Mouse (Mus musculus) lung, embryonic 15.5 days (tissue): Measurements from ENCODE around the gene Scn1b. TPM values are rescaled to one million over a fixed set of nuclear protein-coding genes. Genes with fewer than 3 reads are reported as not detected.

Experiments
- ATAC-seq: fragments of 200-750 bp; cut with Nextera tagmentation; 2 replicates; pipeline ENCODE4 v1.8.0; 2017; ENCODE audit warnings: moderate number of reproducible peaks, borderline replicate concordance; ENCODE audit not compliant: low FRiP score, low TSS enrichment; ENCODE audit errors: extremely low read depth
- H3K27ac ChIP-seq: fragments of 300-500 bp; sonication (generic); 2 replicates; pipeline ENCODE4 v1.5.1; 2015; ENCODE audit warnings: moderate library complexity, mild to moderate bottlenecking, inconsistent platforms
- H3K27me3 ChIP-seq: fragments of 300-500 bp; sonication (generic); 2 replicates; pipeline ENCODE4 v1.6.1; 2015; ENCODE audit warnings: inconsistent platforms
- H3K36me3 ChIP-seq: fragments of 300-500 bp; sonication (generic); 2 replicates; pipeline ENCODE4 v1.6.1; 2015; ENCODE audit warnings: inconsistent platforms
- H3K4me1 ChIP-seq: fragments of 300-500 bp; sonication (generic); 2 replicates; pipeline ENCODE4 v1.6.1; 2015; ENCODE audit warnings: inconsistent platforms
- H3K4me2 ChIP-seq: fragments of 300-500 bp; sonication (generic); 2 replicates; pipeline ENCODE4 v1.6.1; 2015; ENCODE audit warnings: inconsistent platforms, mild to moderate bottlenecking, moderate library complexity
- H3K4me3 ChIP-seq: fragments of 300-500 bp; sonication (generic); 2 replicates; pipeline ENCODE4 v1.5.1; 2015; ENCODE audit warnings: mild to moderate bottlenecking, inconsistent platforms
- H3K9ac ChIP-seq: fragments of 300-500 bp; sonication (generic); 2 replicates; pipeline ENCODE4 v1.6.1; 2015; ENCODE audit warnings: inconsistent platforms
- H3K9me3 ChIP-seq: fragments of 300-500 bp; sonication (generic); 2 replicates; pipeline ENCODE4 v1.6.1; 2016; ENCODE audit warnings: inconsistent platforms
- WGBS: fragments of 180-500 bp; shearing (Covaris S2); methylation state at CpG from one replicate; pipeline ENCODE4 v1.1.7; 2015; 5-methylcytosine and 5-hydroxymethylcytosine counted together
- polyA plus RNA-seq: library from polyadenylated mRNA; unstranded; fragments of >200 nt; fragmentation: Nextera tagmentation; extraction: Ambion mirVana; gene quantifications from 2 replicates; pipeline ENCODE4 v1.2.1, GENCODE M21; 2015

Gene Scn1b
- polyA plus RNA-seq, 1 experiment from 2014 or later = 1.8 TPM

- Histone ChIP-seq H3K9me3 (no peaks in the 10 kb centered on the region), H3K27ac (no peak overlapping the region), H3K4me1 (peaks cover 21% of the 10 kb centered on the region), H3K4me2 (no peak overlapping the region), H3K27me3 (no peaks in the 10 kb centered on the region), H3K4me3 (no peak overlapping the region), H3K9ac (no peak overlapping the region), H3K36me3 (no peaks in the 10 kb centered on the region)
- WGBS = 86% methylated on average over 8 of the region's 8 CpGs
- ATAC-seq = no peak
Observed at GRCm38 (mm10) chr7:31079670-31080069, 47.1 kb downstream of the Scn1b start.

DNA sequence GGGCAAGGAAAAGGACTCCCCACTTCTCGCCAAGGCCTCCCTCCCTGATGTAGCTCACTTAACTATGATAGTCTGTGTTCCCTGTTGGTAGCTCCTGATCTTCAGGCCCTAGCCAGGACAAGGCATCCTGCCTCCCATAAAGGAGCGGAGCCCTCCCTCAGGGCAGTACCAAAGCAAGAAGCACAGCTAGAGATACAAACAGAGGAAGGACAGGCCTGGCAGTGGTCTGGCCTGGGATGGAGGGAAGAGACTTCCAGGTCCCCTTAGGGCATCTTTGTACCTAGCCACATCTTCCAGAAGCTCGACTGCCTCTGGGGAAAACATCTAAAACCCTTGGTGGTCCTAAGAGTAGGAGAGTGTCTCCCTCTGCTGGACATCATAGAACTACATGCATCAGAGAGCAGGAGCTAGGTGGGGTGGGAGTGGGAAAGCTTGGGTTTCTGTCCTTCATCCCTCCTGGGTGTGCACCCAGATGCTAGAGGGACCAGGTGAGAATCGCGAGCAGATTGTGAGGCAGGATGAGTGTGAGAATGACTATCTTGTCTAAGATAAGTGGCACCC is 48.8 kb downstream of the Scn1b start:
- Histone ChIP-seq H3K4me2 (no peak overlapping the region), H3K9me3 (no peaks in the 10 kb centered on the region), H3K9ac (no peak overlapping the region), H3K27me3 (no peaks in the 10 kb centered on the region), H3K36me3 (no peaks in the 10 kb centered on the region), H3K4me3 (no peak overlapping the region), H3K27ac (no peak overlapping the region), H3K4me1 (peaks cover 22% of the 10 kb centered on the region)
- WGBS = 34% methylated on average over 5 of the region's 5 CpGs
- 0 out of 2 replicates have a peak, but pooled peaks have one; percentile 19 for ATAC-seq

DNA sequence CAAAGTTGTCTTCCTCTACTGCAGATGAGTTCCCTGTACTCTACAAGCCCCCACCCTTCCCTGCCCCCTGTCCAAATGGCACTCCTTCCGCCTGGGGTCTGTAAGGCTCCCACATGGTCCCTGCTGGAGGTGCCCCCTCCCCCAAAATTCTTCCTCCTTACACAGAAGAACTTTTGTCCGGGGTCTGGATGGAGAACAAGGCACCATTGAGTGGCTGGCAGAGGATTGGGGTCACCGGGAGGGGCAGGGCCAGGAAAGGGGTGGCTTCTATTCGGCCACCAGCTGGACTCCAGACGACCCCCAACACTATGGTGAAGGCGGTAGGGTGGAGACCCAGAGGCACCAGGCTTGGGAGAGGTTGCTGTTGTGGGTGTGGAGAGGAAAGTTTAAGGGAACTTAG is 49.3 kb downstream of the Scn1b start:
- H3K4me2 ChIP-seq = no peak overlapping the region
- peaks cover 25% of the 10 kb centered on the region for H3K4me1 ChIP-seq
- no peaks in the 10 kb centered on the region for H3K9me3 ChIP-seq
- no peaks in the 10 kb centered on the region for H3K27me3 ChIP-seq
- 45% methylated on average over 6 of the region's 6 CpGs for WGBS
- H3K27ac ChIP-seq = no peak overlapping the region
- H3K36me3 ChIP-seq = no peaks in the 10 kb centered on the region
- H3K4me3 ChIP-seq = no peak overlapping the region
- no peak for ATAC-seq
- H3K9ac ChIP-seq = no peak overlapping the region

DNA sequence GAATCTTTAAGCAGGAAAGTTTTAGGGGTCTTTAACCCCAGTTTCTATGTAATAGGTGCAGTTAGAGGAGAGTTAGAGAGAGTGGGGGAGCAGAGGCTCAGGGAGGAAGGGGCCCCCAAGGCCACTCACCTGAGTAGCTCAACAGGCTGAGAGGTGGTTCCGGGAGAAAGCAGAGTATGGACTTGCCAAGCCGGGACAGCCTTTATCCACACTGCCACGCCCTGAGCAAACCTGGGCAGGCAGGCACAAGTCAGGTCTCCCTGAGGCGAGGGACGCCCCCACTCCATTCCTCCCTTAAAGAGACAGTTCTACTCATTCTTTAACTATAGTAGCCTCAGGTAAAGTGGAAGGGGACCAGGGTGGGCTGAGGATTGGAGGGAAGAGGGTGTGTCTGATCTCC is 50.3 kb downstream of the Scn1b start, which contains the start of gene Fxyd3:
Fxyd3 (minus strand) TSS at position 213 of the 400 bp plus-strand sequence.
- Histone ChIP-seq H3K4me3 (peak within 1 kb of the TSS; percentile 20), H3K27me3 (no peaks in the 10 kb centered on the region), H3K9me3 (no peaks in the 10 kb centered on the region), H3K36me3 (no peaks in the 10 kb centered on the region), H3K9ac (peak within 1 kb of the TSS; percentile 31; the same call in 1 of the 2 replicates), H3K27ac (peak within 1 kb of the TSS; percentile 2; the same call in 1 of the 2 replicates), H3K4me1 (peaks cover 30% of the 10 kb centered on the region), H3K4me2 (peak within 1 kb of the TSS; percentile 26)
- WGBS = 34% methylated on average over 5 of the region's 5 CpGs
- peak; percentile 56; the same call in 1 of the 2 replicates for ATAC-seq

DNA sequence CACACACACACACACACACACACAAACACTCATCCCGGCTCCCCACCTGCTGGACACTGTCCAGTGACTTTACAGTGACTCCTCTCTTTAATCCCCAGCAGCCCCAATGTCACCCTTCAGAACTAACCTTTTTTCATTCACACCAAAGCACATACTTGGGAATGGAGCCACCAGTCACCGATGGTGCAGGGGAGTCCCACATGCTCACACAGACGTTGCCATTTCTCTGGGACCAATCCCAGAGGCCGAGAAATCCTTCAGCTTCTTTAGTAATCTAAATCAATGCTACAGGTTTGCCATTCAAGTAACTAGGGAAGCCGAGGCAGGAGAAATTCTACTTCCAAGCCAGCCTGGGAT is 52.1 kb downstream of the Scn1b start:
- H3K4me3 ChIP-seq = no peak overlapping the region
- H3K36me3 ChIP-seq = no peaks in the 10 kb centered on the region
- no peak for ATAC-seq
- 59% methylated on average over 5 of the region's 5 CpGs for WGBS
- H3K27me3 ChIP-seq = no peaks in the 10 kb centered on the region
- H3K27ac ChIP-seq = peak overlapping the region; percentile 36; the same call in 1 of the 2 replicates
- H3K9ac ChIP-seq = no peak overlapping the region
- H3K9me3 ChIP-seq = no peaks in the 10 kb centered on the region
- H3K4me1 ChIP-seq = peaks cover 30% of the 10 kb centered on the region
- no peak overlapping the region for H3K4me2 ChIP-seq

GRCm38 (mm10) chr7:31074061-31074712 is 52.6 kb downstream of the Scn1b start:
- Histone ChIP-seq H3K9ac (no peak overlapping the region), H3K4me2 (no peak overlapping the region), H3K9me3 (no peaks in the 10 kb centered on the region), H3K27ac (peak overlapping the region; percentile 36; the same call in 1 of the 2 replicates), H3K4me1 (peaks cover 30% of the 10 kb centered on the region), H3K27me3 (no peaks in the 10 kb centered on the region), H3K36me3 (no peaks in the 10 kb centered on the region), H3K4me3 (no peak overlapping the region)
- 58% methylated on average over 7 of the region's 7 CpGs for WGBS
- ATAC-seq = no peak

DNA sequence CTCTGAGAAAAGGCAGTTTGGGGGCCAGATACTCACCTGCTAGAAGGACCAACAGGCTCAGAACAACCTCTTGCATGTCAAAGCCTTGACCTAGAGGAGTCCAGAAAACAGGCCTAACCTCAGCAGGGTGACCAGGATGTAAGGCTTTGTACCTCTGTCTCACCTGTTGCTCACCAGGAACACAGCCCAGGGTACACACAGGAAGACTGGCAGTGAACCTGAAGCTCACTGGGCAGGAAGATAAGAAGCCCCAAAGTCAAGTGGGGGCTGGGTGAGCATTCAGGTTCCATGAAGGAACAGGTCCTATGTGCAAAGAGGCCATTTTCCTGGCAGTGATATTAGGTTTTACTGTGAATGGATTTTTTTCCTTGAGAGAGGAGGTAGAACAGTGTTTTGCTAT is 53.3 kb downstream of the Scn1b start:
- Histone ChIP-seq H3K9ac (no peak overlapping the region), H3K27ac (peak overlapping the region; percentile 36; the same call in 1 of the 2 replicates), H3K27me3 (no peaks in the 10 kb centered on the region), H3K4me1 (peaks cover 30% of the 10 kb centered on the region), H3K36me3 (no peaks in the 10 kb centered on the region), H3K4me2 (no peak overlapping the region), H3K4me3 (no peak overlapping the region), H3K9me3 (no peaks in the 10 kb centered on the region)
- no peak for ATAC-seq

GRCm38 (mm10) chr7:31072326-31072725 is 54.5 kb downstream of the Scn1b start:
- ATAC-seq = no peak
- Histone ChIP-seq H3K4me1 (peaks cover 36% of the 10 kb centered on the region), H3K27ac (no peak overlapping the region), H3K9ac (no peak overlapping the region), H3K27me3 (no peaks in the 10 kb centered on the region), H3K4me2 (no peak overlapping the region), H3K9me3 (no peaks in the 10 kb centered on the region), H3K36me3 (no peaks in the 10 kb centered on the region), H3K4me3 (no peak overlapping the region)
- 43% methylated on average over 9 of the region's 9 CpGs for WGBS

DNA sequence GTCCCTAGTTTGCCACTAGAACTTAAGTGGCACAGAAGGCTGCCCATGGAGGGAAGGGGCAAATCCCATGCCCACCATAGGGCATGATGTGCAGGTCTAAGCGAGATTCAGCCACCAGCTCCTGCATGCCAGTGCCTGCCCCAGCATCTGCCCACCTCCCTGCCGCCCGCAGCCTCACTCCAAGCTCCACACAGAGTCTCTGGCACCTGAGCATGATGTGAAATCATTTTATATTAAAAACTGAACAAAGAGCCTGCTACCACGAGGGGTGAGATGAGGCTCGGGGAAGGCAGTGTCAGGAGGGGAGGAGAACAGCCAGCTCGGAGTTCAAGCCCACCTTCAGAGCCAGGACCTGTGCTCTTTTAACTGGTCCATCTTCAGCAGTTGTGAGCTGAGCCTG is 56.5 kb downstream of the Scn1b start:
- WGBS = 73% methylated on average over 6 of the region's 6 CpGs

DNA sequence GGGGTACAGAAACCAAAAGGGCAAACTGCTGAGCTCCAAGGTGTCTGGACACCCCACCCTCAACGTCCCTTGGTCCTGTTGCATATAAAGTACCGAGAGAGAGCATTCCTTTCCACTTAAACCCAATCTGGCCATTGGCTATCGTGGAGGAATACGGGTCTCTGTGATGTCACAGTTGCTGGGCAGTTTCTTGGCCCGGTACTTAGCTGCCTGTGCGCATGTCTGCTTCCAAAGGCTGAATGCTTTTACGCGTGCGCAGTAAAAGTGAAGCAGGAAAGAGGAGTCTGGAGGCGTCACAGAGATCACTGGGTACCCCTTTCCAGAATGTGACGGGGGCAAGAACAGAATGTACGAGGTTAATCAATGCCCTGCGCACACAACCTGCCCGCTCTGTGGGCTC is 57.3 kb downstream of the Scn1b start:
- ATAC-seq = no peak
- H3K4me3 ChIP-seq = no peak overlapping the region
- 80% methylated on average over 14 of the region's 14 CpGs for WGBS
- peaks cover 28% of the 10 kb centered on the region for H3K4me1 ChIP-seq
- no peak overlapping the region for H3K4me2 ChIP-seq
- H3K9me3 ChIP-seq = no peaks in the 10 kb centered on the region
- no peak overlapping the region for H3K27ac ChIP-seq
- no peak overlapping the region for H3K9ac ChIP-seq
- H3K27me3 ChIP-seq = no peaks in the 10 kb centered on the region
- H3K36me3 ChIP-seq = no peaks in the 10 kb centered on the region

More for the DNA sequence above, 56.5 kb downstream of the Scn1b start:
- ATAC-seq = no peak
- no peak overlapping the region for H3K27ac ChIP-seq
- no peak overlapping the region for H3K9ac ChIP-seq
- H3K4me3 ChIP-seq = no peak overlapping the region
- H3K4me1 ChIP-seq = peaks cover 28% of the 10 kb centered on the region
- no peaks in the 10 kb centered on the region for H3K27me3 ChIP-seq
- H3K4me2 ChIP-seq = no peak overlapping the region
- H3K36me3 ChIP-seq = no peaks in the 10 kb centered on the region
- H3K9me3 ChIP-seq = no peaks in the 10 kb centered on the region

GRCm38 (mm10) chr7:31067836-31068235 is 59.0 kb downstream of the Scn1b start:
- Histone ChIP-seq H3K9ac (no peak overlapping the region), H3K4me2 (no peak overlapping the region), H3K4me3 (no peak overlapping the region), H3K4me1 (peaks cover 16% of the 10 kb centered on the region), H3K9me3 (no peaks in the 10 kb centered on the region), H3K36me3 (no peaks in the 10 kb centered on the region), H3K27me3 (no peaks in the 10 kb centered on the region), H3K27ac (0 out of 2 replicates have a peak overlapping the region, but pooled peaks have one; percentile 6)
- ATAC-seq = peak; percentile 44; the same call in 1 of the 2 replicates
- WGBS = 34% methylated on average over 5 of the region's 5 CpGs
